Mouse (Mus musculus) lung, postnatal 25 days (tissue): ENCODE results near the gene Zbtb5.
A peak's percentile ranks its signal among the peaks of the same experiment; 100 is the strongest.
"Not testable (repeated sequence)": the region's sequence is repeated elsewhere in the genome, so short reads cannot be mapped to it uniquely, and the experiment has no call there.

Source experiments
- DNase-seq: peaks from one replicate; pipeline ENCODE4 v3.0.0; 2022; ENCODE audit warnings: low spot score

Gene Zbtb5

GRCm38 (mm10) chr4:44970056-44970455 is 42.2 kb downstream of the Zbtb5 start:
- DNase-seq = peak; percentile 28

GRCm38 (mm10) chr4:44967402-44967801 is 44.8 kb downstream of the Zbtb5 start:
- no peak for DNase-seq

- no peak for DNase-seq
Measured at GRCm38 (mm10) chr4:44965736-44966135, 46.5 kb downstream of the Zbtb5 start.

GRCm38 (mm10) chr4:44965175-44965574 is 47.0 kb downstream of the Zbtb5 start:
- DNase-seq = no peak

GRCm38 (mm10) chr4:44963156-44963555 is 49.1 kb downstream of the Zbtb5 start:
- no peak for DNase-seq

GRCm38 (mm10) chr4:44959220-44959619 is 53.0 kb downstream of the Zbtb5 start:
- no peak for DNase-seq

GRCm38 (mm10) chr4:44958776-44959175 is 53.4 kb downstream of the Zbtb5 start:
- DNase-seq = no peak

- no peak for DNase-seq
Measured at GRCm38 (mm10) chr4:44953041-44953440, 59.2 kb downstream of the Zbtb5 start.

GRCm38 (mm10) chr4:44948314-44948713 is 63.9 kb downstream of the Zbtb5 start:
- DNase-seq = no peak

- DNase-seq = no peak
Measured at GRCm38 (mm10) chr4:44947464-44947863, 64.7 kb downstream of the Zbtb5 start.

- DNase-seq = not testable (repeated sequence)
Measured at GRCm38 (mm10) chr4:44946126-44946525, 66.1 kb downstream of the Zbtb5 start.

GRCm38 (mm10) chr4:44944426-44945075 is 67.7 kb downstream of the Zbtb5 start:
- no peak for DNase-seq

- DNase-seq = no peak
Measured at GRCm38 (mm10) chr4:44943480-44943879, 68.7 kb downstream of the Zbtb5 start.

GRCm38 (mm10) chr4:44942237-44942636 is 70.0 kb downstream of the Zbtb5 start:
- DNase-seq = no peak
